Mouse (Mus musculus) skeletal muscle tissue, adult 2 months (tissue): ENCODE results near the gene Gm11214.

Experiments
- DNase-seq: peaks from one replicate; pipeline ENCODE4 v3.0.0-alpha.2; 2012; ENCODE audit warnings: low read depth, low spot score

The Gm11214 gene

DNA sequence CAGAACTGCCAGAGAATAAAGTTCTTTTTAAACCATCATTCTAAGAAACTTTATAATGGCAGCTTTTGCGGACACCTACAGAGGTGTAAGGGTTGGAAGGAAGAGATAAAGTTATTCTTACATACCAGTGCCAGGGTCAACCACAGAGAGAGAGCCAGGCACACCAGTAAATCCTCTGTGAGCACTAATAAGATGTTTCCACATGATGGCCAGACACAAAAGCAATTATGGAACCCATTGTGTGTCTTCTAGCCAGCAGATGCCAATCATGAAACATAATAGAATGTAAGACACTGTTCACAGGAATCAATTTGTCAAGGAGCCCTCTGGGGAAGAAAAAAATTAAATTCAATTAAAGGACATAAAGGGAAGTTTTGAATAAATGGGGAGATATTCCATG, 1.8 kb downstream of the Gm11214 start:
- DNase-seq = no peak

DNA sequence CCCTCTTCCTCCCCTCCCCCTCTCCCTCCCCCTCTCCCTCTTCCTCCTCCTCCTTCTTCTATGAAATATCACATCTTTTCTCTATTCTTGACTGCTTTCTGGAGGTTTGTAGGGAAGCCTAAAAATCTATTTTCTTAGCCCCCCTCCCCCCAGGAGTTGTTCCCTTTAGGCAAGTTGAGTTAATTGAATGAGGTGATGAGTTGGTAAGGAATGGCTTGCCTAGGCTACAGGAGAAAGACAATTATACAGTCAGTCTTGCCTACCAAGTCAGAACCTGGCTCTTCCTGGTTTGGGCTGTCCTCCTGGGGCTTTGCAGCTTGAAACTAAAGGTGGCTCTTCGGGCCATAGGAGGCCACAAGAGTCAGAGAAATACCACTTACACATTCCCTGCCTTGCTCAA, 3.4 kb downstream of the Gm11214 start:
- no peak for DNase-seq

DNA sequence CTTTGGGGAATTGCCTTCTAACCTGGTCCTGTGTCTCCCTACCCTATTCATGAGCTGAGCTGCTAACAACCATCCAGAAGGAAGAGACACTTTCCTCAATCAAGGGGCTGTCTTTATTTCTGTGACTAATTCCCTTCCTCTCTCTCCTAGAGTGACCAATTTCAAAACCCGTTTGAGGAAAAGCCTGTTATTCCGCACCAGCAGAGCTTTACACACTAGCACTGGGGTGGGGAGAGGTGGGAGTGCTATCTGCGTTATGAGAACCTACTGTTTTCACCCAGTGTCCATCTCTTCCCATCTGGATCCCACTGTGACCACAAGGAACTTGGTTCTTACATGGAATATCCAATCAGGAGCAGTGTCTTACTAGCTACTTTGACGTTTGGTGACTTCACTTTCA, 4.1 kb downstream of the Gm11214 start:
- no peak for DNase-seq

DNA sequence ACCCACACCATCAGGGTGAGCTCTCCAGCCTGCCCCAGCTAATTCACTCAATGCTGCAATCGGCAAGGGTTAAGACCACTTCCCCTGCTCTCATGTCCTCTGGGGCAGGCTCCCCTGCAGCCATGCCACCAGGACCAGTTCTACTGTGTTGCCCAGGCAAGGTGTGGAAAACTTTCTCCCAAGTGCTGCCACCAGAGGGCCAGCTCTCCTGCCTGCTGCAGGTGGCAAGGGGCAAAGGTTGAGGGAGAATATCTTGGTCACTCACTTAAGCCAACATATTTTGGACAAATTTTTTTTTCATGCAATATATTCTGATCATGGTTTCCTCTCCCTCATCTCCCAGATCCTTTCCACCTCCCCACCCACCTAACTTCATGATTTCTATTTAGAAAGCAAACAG, 8.8 kb downstream of the Gm11214 start:
- DNase-seq = no peak

DNA sequence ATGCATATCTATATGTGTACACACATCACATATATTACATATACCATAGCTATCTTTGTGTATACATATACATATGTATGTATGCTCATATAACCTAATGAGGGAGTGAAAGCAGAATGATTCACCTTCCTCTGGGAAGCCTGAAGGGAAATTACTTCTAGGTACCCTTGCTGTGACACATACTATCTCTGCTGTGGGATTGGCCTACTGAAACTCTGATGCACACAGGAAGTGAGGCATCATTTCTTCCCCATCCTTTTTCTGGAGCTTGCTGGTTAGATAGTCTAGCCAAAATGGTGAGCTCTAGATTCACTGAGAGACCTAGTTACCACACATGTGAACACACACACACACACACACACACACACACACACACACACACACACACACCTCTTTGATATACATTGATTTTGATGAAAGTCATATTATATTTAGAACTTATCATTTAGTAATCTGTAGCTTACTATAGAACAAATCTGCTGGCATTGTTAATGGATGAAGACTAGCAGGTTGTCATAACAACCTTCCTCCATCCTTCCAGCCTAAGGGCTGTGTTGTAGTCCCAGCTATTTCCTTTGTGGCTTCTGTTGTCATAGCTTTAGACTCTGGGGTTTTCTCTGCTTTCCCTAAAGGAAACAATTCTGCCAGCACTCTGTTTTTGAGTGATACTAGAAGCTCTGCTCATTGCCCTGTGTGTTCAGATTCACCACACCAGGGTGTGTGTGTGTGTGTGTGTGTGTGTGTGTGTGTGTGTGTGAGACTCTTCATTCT, 19.0 kb downstream of the Gm11214 start:
- no peak for DNase-seq

DNA sequence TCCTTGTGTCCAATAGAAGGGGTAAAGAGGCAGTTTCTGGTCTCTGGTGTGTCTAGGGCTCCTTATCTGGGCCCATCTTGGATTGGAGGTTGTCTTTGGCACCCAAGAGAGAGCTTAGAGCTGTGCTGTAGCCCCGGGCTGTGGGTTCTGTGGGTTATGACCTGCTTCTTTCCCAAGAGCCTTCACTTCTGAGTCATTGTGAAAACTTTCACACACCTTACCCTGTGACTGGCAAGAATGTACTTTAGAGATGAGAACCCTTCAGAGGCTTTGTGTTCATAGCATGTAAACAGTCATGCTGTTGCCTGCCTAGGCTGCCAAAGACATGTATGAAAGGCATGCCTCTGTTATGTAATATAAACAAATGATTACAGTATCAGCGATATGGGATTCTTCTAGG, 23.3 kb downstream of the Gm11214 start:
- no peak for DNase-seq

DNA sequence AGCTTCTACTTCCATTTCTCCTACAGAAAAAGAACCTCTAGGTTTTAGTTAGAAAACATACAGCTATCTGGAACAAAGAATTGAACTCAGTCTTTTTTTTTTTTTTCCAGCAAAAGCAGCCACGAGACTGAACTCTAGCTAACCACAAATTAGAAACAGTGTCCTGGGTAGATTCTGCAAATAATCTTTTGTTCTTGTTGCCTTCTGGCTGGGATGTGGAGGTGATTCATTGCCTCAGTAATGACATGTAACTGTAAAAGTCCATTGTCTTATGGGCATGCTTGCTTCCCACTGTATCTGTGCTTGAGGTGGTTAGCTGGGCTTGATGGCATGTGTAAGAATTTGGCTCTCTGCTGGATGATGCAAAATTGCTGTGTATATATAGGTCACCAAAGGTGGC, 24.6 kb downstream of the Gm11214 start:
- no peak for DNase-seq

DNA sequence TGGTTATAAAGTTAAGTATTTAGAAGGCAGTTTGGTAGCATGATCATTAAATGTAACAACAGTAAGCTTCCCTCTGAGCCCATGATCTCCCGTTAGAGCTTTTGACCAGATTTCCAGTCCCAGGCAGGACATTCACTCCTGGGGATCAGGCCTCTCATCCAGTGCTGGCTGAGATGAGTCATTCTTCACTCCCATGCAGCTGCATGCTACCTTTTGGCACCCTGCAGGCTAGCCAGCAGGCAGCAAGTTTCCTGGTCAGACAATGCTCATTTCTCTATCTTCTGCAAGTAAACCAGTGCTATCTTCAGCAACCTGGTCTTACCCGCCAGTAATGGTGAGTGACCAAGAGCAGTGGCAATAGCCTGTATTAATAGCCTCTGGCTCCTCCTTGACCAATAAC, 30.0 kb downstream of the Gm11214 start:
- DNase-seq = no peak

DNA sequence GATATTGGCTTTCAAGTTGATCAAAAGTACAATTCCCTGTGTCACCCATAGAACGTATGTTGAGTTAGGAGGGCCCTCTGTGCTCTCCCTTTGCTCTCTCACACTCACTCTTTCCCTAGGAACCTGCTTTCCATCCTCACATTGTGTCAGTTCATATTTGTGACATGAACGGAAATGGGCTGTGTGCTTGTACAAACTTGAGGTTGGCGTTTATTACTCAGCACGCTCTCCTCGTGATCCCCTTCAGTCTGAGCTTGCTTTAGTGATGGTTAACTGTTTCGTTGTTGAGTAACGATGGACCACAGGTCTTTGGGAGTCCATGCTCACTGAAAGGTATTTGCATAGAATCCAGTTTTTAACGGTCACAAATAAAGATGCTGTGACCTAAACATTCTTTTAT, 36.1 kb downstream of the Gm11214 start:
- no peak for DNase-seq

DNA sequence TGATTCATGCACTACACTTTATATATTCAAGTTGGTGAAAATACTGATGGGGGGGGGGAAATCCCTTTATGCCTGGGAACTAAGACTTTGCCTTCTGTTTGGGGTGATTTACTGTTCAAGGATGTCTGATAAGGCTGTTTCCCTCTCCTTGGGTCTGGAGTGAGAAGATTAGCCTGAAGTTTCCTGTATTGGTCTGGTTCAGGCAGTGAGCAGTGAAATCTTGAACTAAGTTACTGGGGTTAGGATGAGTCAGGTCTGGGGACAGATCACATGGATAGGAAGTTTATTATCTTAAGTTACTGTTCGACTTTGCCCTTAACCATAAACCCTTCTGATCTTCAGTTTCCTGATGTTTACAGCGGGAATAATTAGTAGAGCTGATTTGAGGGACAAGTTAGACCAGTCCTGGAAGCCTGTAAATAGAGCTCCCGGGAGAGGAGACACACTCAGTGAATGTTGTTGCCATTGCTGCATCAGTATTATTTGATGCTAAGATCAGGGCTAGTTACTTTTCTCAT, 37.6 kb downstream of the Gm11214 start:
- no peak for DNase-seq

DNA sequence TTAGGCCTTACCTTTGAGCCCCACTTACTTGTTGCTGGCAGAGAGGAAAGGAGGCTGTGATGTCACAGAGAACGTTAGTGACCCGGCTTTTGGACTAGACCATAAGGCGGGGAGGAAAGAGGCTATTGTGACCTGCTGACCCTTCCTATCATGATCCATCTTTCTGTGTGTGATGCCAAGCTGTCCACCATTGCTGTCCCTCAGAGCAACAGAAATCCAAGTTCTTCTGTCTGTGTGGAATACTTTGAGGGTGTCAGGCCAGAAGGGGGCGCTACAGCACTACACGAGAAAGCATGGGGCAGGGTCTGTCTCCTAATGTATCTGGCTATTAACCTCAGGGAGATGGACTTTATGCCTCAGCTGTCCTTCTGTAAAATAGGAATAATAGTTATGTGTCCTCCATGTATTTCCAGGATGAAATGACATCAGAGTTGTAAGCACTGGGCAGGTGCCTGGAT, 40.8 kb downstream of the Gm11214 start, which contains the start of gene Tex48:
Gene Tex48, minus strand, starts transcription at position 51 of the 458 bp plus-strand sequence.
- DNase-seq = no peak

DNA sequence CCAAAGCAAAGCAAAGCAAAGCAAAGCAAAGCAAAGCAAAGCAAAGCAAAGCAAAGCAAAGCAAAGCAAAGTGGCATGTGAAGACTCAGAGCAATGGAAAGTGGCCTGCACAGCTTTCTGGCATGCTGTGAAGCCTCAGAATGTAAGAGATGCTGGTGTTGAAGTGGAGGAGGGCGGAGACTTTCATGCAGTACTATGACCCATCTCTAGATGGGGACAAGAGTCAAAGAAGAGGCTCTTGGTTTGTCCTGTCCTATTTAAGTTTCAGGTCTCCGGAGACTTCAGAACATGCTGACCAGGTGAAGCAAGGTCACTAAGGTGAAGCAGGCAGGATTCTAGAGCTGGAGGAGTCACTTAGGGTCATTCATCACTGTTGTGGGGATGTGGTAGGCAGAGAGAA, 41.3 kb downstream of the Gm11214 start:
- no peak for DNase-seq
